Mouse (Mus musculus) hindbrain, embryonic 10.5 days (tissue): ENCODE measurements around the gene Bcr. TPM values are rescaled to one million over a fixed set of nuclear protein-coding genes. Genes with fewer than 3 reads are reported as not detected.
A peak's percentile ranks its signal among the peaks of the same experiment; 100 is the strongest.
"Not testable (repeated sequence)": the region's sequence is repeated elsewhere in the genome, so short reads cannot be mapped to it uniquely, and the experiment has no call there.

ENCODE experiments used
- DNase-seq: peaks from one replicate; pipeline ENCODE4 v3.0.0-alpha.2; 2017; ENCODE audit warnings: low spot score
- H3K27ac ChIP-seq: fragments of 300-500 bp; sonication (generic); 2 replicates; pipeline ENCODE4 v1.5.1; 2016; ENCODE audit warnings: mild to moderate bottlenecking, moderate library complexity
- H3K27me3 ChIP-seq: fragments of 300-500 bp; sonication (generic); 2 replicates; pipeline ENCODE4 v1.6.1; 2016; ENCODE audit warnings: mild to moderate bottlenecking; ENCODE audit not compliant: poor library complexity, insufficient read depth, severe bottlenecking
- H3K36me3 ChIP-seq: fragments of 300-500 bp; sonication (generic); 2 replicates; pipeline ENCODE4 v1.6.1; 2016; ENCODE audit warnings: mild to moderate bottlenecking, moderate library complexity
- H3K4me1 ChIP-seq: fragments of 300-500 bp; sonication (generic); replicated peaks from 2 replicates; pipeline ENCODE4 v1.6.1; 2016; ENCODE audit warnings: mild to moderate bottlenecking
- H3K4me3 ChIP-seq: fragments of 300-500 bp; sonication (generic); 2 replicates; pipeline ENCODE4 v1.5.1; 2016; ENCODE audit warnings: mild to moderate bottlenecking, moderate library complexity
- H3K9me3 ChIP-seq: fragments of 300-500 bp; sonication (generic); 2 replicates; pipeline ENCODE4 v1.6.1; 2016; ENCODE audit warnings: mild to moderate bottlenecking, moderate library complexity
- WGBS: fragments of 180-500 bp; shearing (Covaris S2); methylation state at CpG from one replicate; pipeline ENCODE4 v1.1.7; 2016; 5-methylcytosine and 5-hydroxymethylcytosine counted together
- polyA plus RNA-seq: library from polyadenylated mRNA; unstranded; fragments of >200 nt; fragmentation: Nextera tagmentation; extraction: Ambion mirVana; gene quantifications from 2 replicates; pipeline ENCODE4 v1.2.1, GENCODE M21; 2016

Gene Bcr
- polyA plus RNA-seq, 1 experiment from 2014 or later, result 7.8 TPM

- H3K27me3 ChIP-seq, H3K9me3 ChIP-seq, H3K4me3 ChIP-seq, DNase-seq, H3K27ac ChIP-seq: not testable (repeated sequence)
- WGBS, result 11% methylated on average over 1 of the region's 1 CpGs
- Histone ChIP-seq H3K4me1 (peaks cover 29% of the 10 kb centered on the region), H3K36me3 (0 out of 2 replicates have a peak, but pooled peaks cover 22% of the 10 kb centered on the region)
These were observed 18.3 kb upstream of the Bcr start for GRCm38 (mm10) chr10:75042060-75042459.

DNA sequence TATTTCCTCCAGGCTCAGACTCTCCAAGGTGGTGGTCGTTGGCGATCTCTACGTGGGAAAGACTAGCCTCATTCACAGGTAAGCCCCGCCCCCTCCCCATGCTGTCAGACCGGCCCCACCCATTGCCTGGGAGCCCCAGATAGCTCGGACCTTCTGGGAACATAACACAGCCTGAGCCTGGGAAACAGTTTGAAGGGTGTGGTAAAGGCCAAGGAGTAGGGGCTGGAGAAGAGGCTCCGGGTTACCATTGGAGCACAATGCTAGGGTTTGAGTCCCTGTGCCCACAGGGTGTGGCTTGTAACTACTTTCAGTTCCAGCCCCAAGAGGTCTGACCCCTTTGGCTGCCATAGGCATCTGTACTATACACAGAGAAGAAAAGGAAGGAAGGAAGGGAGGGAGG lies 15.9 kb upstream of the Bcr start:
- Histone ChIP-seq H3K27me3 (no peaks in the 10 kb centered on the region), H3K4me3 (no peak overlapping the region), H3K9me3 (no peaks in the 10 kb centered on the region), H3K27ac (no peak overlapping the region), H3K36me3 (peaks cover 25% of the 10 kb centered on the region; the same call in 1 of the 2 replicates), H3K4me1 (peaks cover 16% of the 10 kb centered on the region; the same call in 1 of the 2 replicates)
- DNase-seq, result no peak
- WGBS, result 51% methylated on average over 7 of the region's 7 CpGs

DNA sequence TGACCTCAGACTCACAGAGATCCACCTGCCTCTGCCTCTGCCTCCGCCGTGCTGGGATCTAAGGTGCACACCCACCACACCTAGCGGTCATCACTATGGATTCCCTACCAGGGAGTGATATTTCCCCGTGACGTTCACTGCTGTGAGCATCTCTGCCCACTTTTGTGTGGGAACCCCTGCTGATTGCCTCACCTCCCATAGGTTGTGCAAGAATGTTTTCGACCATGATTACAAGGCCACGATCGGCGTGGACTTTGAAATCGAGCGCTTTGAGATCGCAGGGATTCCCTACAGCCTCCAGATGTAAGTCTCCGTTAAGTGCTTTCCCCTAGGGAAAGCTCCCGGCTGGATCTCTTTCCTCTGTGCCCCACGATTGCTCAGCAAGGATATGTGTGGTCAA lies 14.6 kb upstream of the Bcr start:
- no peak for DNase-seq
- no peak overlapping the region for H3K27ac ChIP-seq
- no peaks in the 10 kb centered on the region for H3K27me3 ChIP-seq
- peaks cover 16% of the 10 kb centered on the region; the same call in 1 of the 2 replicates for H3K4me1 ChIP-seq
- no peak overlapping the region for H3K4me3 ChIP-seq
- no peaks in the 10 kb centered on the region for H3K9me3 ChIP-seq
- H3K36me3 ChIP-seq, result peaks cover 25% of the 10 kb centered on the region; the same call in 1 of the 2 replicates
- WGBS, result 93% methylated on average over 15 of the region's 15 CpGs

GRCm38 (mm10) chr10:75048711-75049110 lies 11.7 kb upstream of the Bcr start:
- WGBS, result 92% methylated on average over 7 of the region's 7 CpGs
- DNase-seq, result no peak

GRCm38 (mm10) chr10:75051364-75052074 lies 8.9 kb upstream of the Bcr start:
- H3K36me3 ChIP-seq, result peaks cover 7% of the 10 kb centered on the region; the same call in 1 of the 2 replicates
- no peak for DNase-seq
- no peak overlapping the region for H3K27ac ChIP-seq
- no peak overlapping the region for H3K4me3 ChIP-seq
- H3K27me3 ChIP-seq, result peaks cover 4% of the 10 kb centered on the region; the same call in 1 of the 2 replicates
- H3K4me1 ChIP-seq, result peaks cover 19% of the 10 kb centered on the region
- no peaks in the 10 kb centered on the region for H3K9me3 ChIP-seq
- 95% methylated on average over 21 of the region's 21 CpGs for WGBS

More at GRCm38 (mm10) chr10:75048711-75049110, 11.7 kb upstream of the Bcr start:
- H3K36me3 ChIP-seq, result peaks cover 20% of the 10 kb centered on the region; the same call in 1 of the 2 replicates
- no peak overlapping the region for H3K27ac ChIP-seq
- no peaks in the 10 kb centered on the region for H3K9me3 ChIP-seq
- no peaks in the 10 kb centered on the region; the same call in 1 of the 2 replicates for H3K27me3 ChIP-seq
- peaks cover 19% of the 10 kb centered on the region; the same call in 1 of the 2 replicates for H3K4me1 ChIP-seq
- H3K4me3 ChIP-seq, result no peak overlapping the region

GRCm38 (mm10) chr10:75052902-75053301 lies 7.5 kb upstream of the Bcr start:
- WGBS, result 78% methylated on average over 8 of the region's 8 CpGs
- Histone ChIP-seq H3K4me1 (peaks cover 33% of the 10 kb centered on the region), H3K4me3 (no peak overlapping the region)

DNA sequence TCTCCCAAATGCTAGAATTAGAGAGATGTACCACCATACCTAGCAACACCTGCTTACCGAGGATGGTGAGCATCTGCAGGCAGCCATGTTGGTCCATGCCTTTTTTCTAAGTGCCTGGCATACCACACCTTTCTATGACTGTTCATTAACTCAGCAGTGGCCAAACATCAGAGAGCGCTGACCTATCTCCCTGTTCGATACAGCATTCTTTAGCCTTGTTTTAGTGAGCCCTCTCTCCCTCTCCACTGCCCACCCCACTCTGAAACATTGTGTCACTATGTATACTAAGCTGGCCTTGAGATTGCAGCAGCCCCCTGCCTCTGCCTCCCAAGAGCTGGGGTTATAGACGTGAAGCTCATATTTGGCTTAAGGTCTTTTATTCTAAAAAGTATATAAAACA lies 6.7 kb upstream of the Bcr start:
- H3K27me3 ChIP-seq, result peaks cover 16% of the 10 kb centered on the region
- H3K9me3 ChIP-seq, result no peaks in the 10 kb centered on the region
- no peak overlapping the region for H3K4me3 ChIP-seq
- H3K36me3 ChIP-seq, result peaks cover 3% of the 10 kb centered on the region; the same call in 1 of the 2 replicates
- no peak overlapping the region for H3K27ac ChIP-seq
- WGBS, result 88% methylated on average over 4 of the region's 4 CpGs
- no peak for DNase-seq
- peaks cover 40% of the 10 kb centered on the region for H3K4me1 ChIP-seq

More at GRCm38 (mm10) chr10:75052902-75053301, 7.5 kb upstream of the Bcr start:
- Histone ChIP-seq H3K9me3 (no peaks in the 10 kb centered on the region), H3K27me3 (peaks cover 16% of the 10 kb centered on the region), H3K27ac (no peak overlapping the region), H3K36me3 (peaks cover 3% of the 10 kb centered on the region; the same call in 1 of the 2 replicates)
- no peak for DNase-seq

DNA sequence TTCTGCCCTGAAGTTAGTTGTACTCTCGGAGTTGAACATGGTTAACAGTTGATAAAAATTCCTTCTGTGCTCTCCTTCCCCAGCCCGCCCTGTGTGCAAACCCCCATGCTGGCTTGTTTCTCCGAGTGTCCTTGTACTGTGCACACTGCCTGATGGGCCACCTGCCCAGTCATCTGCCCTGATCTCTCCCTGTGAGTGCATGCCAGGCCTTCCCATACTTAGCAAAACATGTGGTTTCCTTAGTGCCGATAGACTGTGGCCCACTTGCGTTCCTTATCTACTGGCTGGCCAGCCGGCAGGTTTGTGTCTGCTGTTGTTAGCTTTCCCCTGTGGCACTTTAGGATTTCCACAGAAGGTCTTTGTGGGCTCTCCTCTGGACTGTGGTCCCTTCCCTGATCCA lies 6.3 kb upstream of the Bcr start:
- H3K27me3 ChIP-seq, result peaks cover 16% of the 10 kb centered on the region
- H3K27ac ChIP-seq, result no peak overlapping the region
- peaks cover 45% of the 10 kb centered on the region for H3K4me1 ChIP-seq
- H3K4me3 ChIP-seq, result no peak overlapping the region
- 84% methylated on average over 6 of the region's 6 CpGs for WGBS
- no peak for DNase-seq
- no peaks in the 10 kb centered on the region for H3K9me3 ChIP-seq
- peaks cover under 1% of the 10 kb centered on the region; the same call in 1 of the 2 replicates for H3K36me3 ChIP-seq

DNA sequence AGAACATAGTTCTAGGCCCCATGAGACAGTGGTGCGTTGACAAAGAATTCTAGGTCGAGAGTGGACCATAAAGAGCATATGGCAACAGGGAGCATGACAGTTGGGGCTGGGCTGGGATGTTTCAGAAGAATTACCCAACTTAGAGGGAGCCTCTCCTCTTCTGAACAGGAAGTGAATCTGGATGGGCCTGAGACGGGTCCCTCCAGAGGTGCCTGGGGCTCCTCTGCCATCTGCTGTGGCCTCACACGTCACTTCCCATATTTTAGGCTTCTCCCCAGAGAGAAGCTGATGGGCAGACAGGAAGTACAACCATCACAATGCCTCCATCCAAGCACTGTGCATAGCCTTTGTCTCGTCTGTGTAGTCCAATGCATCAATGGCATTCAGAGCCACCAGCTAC lies 4.7 kb upstream of the Bcr start:
- peak overlapping the region; percentile 65 for H3K27ac ChIP-seq
- H3K27me3 ChIP-seq, result peaks cover 16% of the 10 kb centered on the region
- DNase-seq, result no peak
- no peaks in the 10 kb centered on the region for H3K36me3 ChIP-seq
- H3K9me3 ChIP-seq, result no peaks in the 10 kb centered on the region
- WGBS, result 67% methylated on average over 5 of the region's 5 CpGs
- peaks cover 60% of the 10 kb centered on the region for H3K4me1 ChIP-seq
- no peak overlapping the region for H3K4me3 ChIP-seq

DNA sequence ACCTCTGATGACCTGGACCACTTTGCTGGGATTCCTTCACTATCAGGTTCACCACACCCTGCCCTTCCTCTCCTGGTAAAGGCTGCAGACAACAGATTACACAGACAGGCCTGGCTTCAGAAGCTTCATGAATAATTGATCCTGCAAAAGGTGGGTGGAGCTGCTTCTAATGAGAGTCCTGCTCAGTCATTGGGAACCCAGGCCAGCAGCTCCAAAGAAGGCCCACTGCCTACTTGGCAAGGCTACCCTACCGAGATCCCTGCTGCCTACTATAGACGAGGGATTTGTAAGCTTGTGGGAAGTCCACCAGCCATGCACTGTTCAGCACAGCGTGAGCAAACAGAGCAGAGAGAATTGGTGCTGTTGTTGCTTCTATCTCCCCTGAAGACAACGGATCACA lies 4.1 kb upstream of the Bcr start:
- 7% methylated on average over 4 of the region's 4 CpGs for WGBS
- Histone ChIP-seq H3K4me1 (peaks cover 62% of the 10 kb centered on the region), H3K36me3 (no peaks in the 10 kb centered on the region), H3K27ac (peak overlapping the region; percentile 65; the same call in 1 of the 2 replicates), H3K9me3 (no peaks in the 10 kb centered on the region), H3K27me3 (peaks cover 20% of the 10 kb centered on the region), H3K4me3 (no peak overlapping the region)
- DNase-seq, result no peak

GRCm38 (mm10) chr10:75058336-75058735 lies 2.1 kb upstream of the Bcr start:
- Histone ChIP-seq H3K36me3 (no peaks in the 10 kb centered on the region), H3K4me3 (no peak overlapping the region), H3K27ac (no peak overlapping the region), H3K27me3 (peaks cover 39% of the 10 kb centered on the region), H3K4me1 (peaks cover 76% of the 10 kb centered on the region), H3K9me3 (no peaks in the 10 kb centered on the region)
- WGBS, result 85% methylated on average over 8 of the region's 8 CpGs
- DNase-seq, result no peak

GRCm38 (mm10) chr10:75058761-75059395 lies 1.5 kb upstream of the Bcr start:
- Histone ChIP-seq H3K4me1 (peaks cover 81% of the 10 kb centered on the region), H3K27me3 (peaks cover 41% of the 10 kb centered on the region), H3K9me3 (no peaks in the 10 kb centered on the region), H3K27ac (peak overlapping the region; percentile 94; the same call in 1 of the 2 replicates), H3K36me3 (0 out of 2 replicates have a peak, but pooled peaks cover 3% of the 10 kb centered on the region), H3K4me3 (peak overlapping the region; percentile 89)
- DNase-seq, result no peak
- WGBS, result 16% methylated on average over 9 of the region's 9 CpGs

- DNase-seq, result peak; percentile 67
- Histone ChIP-seq H3K27me3 (peaks cover 39% of the 10 kb centered on the region), H3K36me3 (peaks cover 6% of the 10 kb centered on the region), H3K4me1 (peaks cover 86% of the 10 kb centered on the region), H3K9me3 (no peaks in the 10 kb centered on the region), H3K27ac (peak overlapping the region; percentile 94; the same call in 1 of the 2 replicates), H3K4me3 (peak overlapping the region; percentile 89)
- 1% methylated on average over 11 of the region's 11 CpGs for WGBS
These were observed 996 bp upstream of the Bcr start for GRCm38 (mm10) chr10:75059396-75059795.
